8 mouse cellular contexts compared by ENCODE assay signal in the genomic region with DNA sequence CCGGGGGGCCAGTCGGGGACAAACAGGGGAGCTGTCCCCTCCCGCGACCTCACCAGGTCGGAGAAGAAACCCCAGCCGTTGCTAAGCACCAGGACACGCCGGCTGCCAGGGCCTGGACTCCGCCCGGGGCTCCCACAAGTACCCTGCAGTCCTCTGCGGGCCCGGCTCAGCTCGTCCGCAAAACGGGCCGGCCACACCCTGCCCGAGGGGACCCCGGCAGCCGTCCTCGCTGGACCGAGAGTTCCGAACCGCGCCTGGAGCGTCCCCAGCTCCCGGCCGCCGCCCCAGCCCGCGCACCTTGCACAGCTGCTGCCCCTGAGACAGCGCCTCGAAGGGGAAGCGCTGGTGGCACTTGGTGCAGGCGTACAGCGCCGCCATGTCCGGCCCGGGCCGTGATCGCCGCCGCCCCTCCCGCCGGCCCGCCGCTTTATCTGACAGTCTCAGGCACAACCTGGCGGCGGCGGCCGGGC. TPM values are rescaled to one million over a fixed set of nuclear protein-coding genes. Genes with fewer than 3 reads are reported as not detected.
A peak's percentile ranks its signal among the peaks of the same experiment; 100 is the strongest.
DNase-seq lines count a peak whose midpoint lies in the region; ATAC-seq lines count a peak whose summit lies in the region.

No protein-coding gene starts in this region.

- H3K4me2 ChIP-seq in liver, embryonic 16.5 days (ENCODE audit: low read depth, low read length) = peak overlapping the region; percentile 67
- peak overlapping the region; percentile 50 for H3K4me2 ChIP-seq in neural tube, embryonic 14.5 days (ENCODE audit: low read depth, low read length)

- H3K27me3 ChIP-seq in liver, embryonic 16.5 days (ENCODE audit: control insufficient read depth, insufficient read depth, low read depth, low read length) = no peaks in the 10 kb centered on the region
- H3K27me3 ChIP-seq in neural tube, embryonic 14.5 days (ENCODE audit: control insufficient read depth, insufficient read depth, low read length) = no peaks in the 10 kb centered on the region

- intact Hi-C loops in heart, postnatal 25 days (cut with DNase I) = loop anchor here (5.0 kb wide), 1 partner anchor 40 kb away; a partner anchor contains a TSS

- H3K9me3 ChIP-seq in liver, embryonic 16.5 days (replicated peaks; ENCODE audit: control insufficient read depth, low read length) = no peaks in the 10 kb centered on the region
- H3K9me3 ChIP-seq in neural tube, embryonic 14.5 days (ENCODE audit: control insufficient read depth, low read length) = no peaks in the 10 kb centered on the region

- peaks cover 17% of the 10 kb centered on the region for H3K4me1 ChIP-seq in liver, embryonic 16.5 days (ENCODE audit: control insufficient read depth, low read depth, low read length)
- H3K4me1 ChIP-seq in neural tube, embryonic 14.5 days (ENCODE audit: control insufficient read depth, insufficient read depth, low read length) = peaks cover 5% of the 10 kb centered on the region

- H3K4me3 ChIP-seq in liver, embryonic 16.5 days (ENCODE audit: low read depth, low read length) = peak overlapping the region; percentile 90
- peak overlapping the region; percentile 93 for H3K4me3 ChIP-seq in neural tube, embryonic 14.5 days (ENCODE audit: low read depth, low read length)

- DNase-seq in gastrocnemius, postnatal 4 days (ENCODE audit: low spot score in 2 of 2) = peak; percentile 36 to 55
- no peak for DNase-seq in gastrocnemius, postnatal 25 days
- peak; percentile 64 for DNase-seq in embryo, embryonic 9.5 days (ENCODE audit: extremely low spot score)
- peak; percentile 38 for DNase-seq in heart, postnatal 25 days (ENCODE audit: low spot score)
- DNase-seq in ovary, adult 18-20 months (ENCODE audit: low spot score) = no peak

- peak; percentile 10 for ATAC-seq in CD4-positive, CD25-positive, alpha-beta regulatory T cell, adult 4 months
- peak; percentile 48 for ATAC-seq in liver, embryonic 16.5 days (ENCODE audit: low read depth)
- ATAC-seq in neural tube, embryonic 14.5 days (ENCODE audit: low read depth) = peak; percentile 62

- peaks cover 5% of the 10 kb centered on the region for H3K36me3 ChIP-seq in liver, embryonic 16.5 days (ENCODE audit: control insufficient read depth, insufficient read depth)
- peaks cover 4% of the 10 kb centered on the region; the same call in 1 of the 2 replicates for H3K36me3 ChIP-seq in neural tube, embryonic 14.5 days (ENCODE audit: control insufficient read depth, insufficient read depth, low read length)

- peak overlapping the region; percentile 94 for H3K9ac ChIP-seq in liver, embryonic 16.5 days (ENCODE audit: low read depth, low read length)
- peak overlapping the region; percentile 86 for H3K9ac ChIP-seq in neural tube, embryonic 14.5 days (replicated peaks; ENCODE audit: low read depth, low read length)

- under 1% methylated on average over 49 of the region's 50 CpGs for WGBS in liver, embryonic 16.5 days (ENCODE audit: insufficient replicate concordance)
- under 1% methylated on average over 39 of the region's 50 CpGs for WGBS in neural tube, embryonic 14.5 days

- H3K27ac ChIP-seq in liver, embryonic 16.5 days (ENCODE audit: low read length) = peak overlapping the region; percentile 99
- peak overlapping the region; percentile 89 for H3K27ac ChIP-seq in neural tube, embryonic 14.5 days (ENCODE audit: low read depth, low read length)

RNA-seq across cellular contexts. Expression of a gene that starts 0.3 kb away (rescaled TPM):
- 10 to 100 TPM; 31.5 to 38.4 TPM for total RNA-seq in gastrocnemius, postnatal 4 days (2021)
- total RNA-seq in gastrocnemius, postnatal 25 days (2021) = 10 to 100 TPM; 19.8 to 23.0 TPM
- 10 to 100 TPM; 16.5 to 21.1 TPM for polyA plus RNA-seq in CD4-positive, CD25-positive, alpha-beta regulatory T cell, adult 4 months (2017; shearing (Covaris generic))
- total RNA-seq in heart, postnatal 25 days (2021) = 10 to 100 TPM; 32.0 to 42.2 TPM
- polyA plus RNA-seq in liver, embryonic 16.5 days (2015; fragmentation: Nextera tagmentation; extraction: Ambion mirVana) = 24.6 and 27.7 TPM in 2 replicates
- 31.4 and 32.1 TPM in 2 replicates for polyA plus RNA-seq in neural tube, embryonic 14.5 days (2014; fragmentation: Nextera tagmentation; extraction: Ambion mirVana)

RNA-seq across cellular contexts. Expression of a gene that starts 37.8 kb away (rescaled TPM):
- 10 to 100 TPM; 42.5 to 45.7 TPM for total RNA-seq in gastrocnemius, postnatal 4 days (2021)
- total RNA-seq in gastrocnemius, postnatal 25 days (2021) = 10 to 100 TPM; 20.7 to 23.3 TPM
- 10 to 100 TPM; 32.3 to 38.6 TPM for polyA plus RNA-seq in CD4-positive, CD25-positive, alpha-beta regulatory T cell, adult 4 months (2017; shearing (Covaris generic))
- 10 to 100 TPM; 31.5 to 35.0 TPM for total RNA-seq in heart, postnatal 25 days (2021)
- polyA plus RNA-seq in liver, embryonic 16.5 days (2015; fragmentation: Nextera tagmentation; extraction: Ambion mirVana) = 15.0 and 17.1 TPM in 2 replicates
- 167 and 171 TPM in 2 replicates for polyA plus RNA-seq in neural tube, embryonic 14.5 days (2014; fragmentation: Nextera tagmentation; extraction: Ambion mirVana)

RNA-seq across cellular contexts. Expression of a gene that starts 51.8 kb away (rescaled TPM):
- total RNA-seq in gastrocnemius, postnatal 4 days (2021) = under 1 TPM; 0.47 to 0.78 TPM
- total RNA-seq in gastrocnemius, postnatal 25 days (2021) = under 1 TPM in 1 of 2 experiments, not detected in 1; 0.43 TPM
- polyA plus RNA-seq in CD4-positive, CD25-positive, alpha-beta regulatory T cell, adult 4 months (2017; shearing (Covaris generic)) = 1 to 10 TPM; 3.7 to 8.2 TPM
- under 1 TPM; 0.26 to 0.39 TPM for total RNA-seq in heart, postnatal 25 days (2021)
- 2.4 and 3.2 TPM in 2 replicates for polyA plus RNA-seq in liver, embryonic 16.5 days (2015; fragmentation: Nextera tagmentation; extraction: Ambion mirVana)
- not detected in 2 replicates for polyA plus RNA-seq in neural tube, embryonic 14.5 days (2014; fragmentation: Nextera tagmentation; extraction: Ambion mirVana)

Comparison
In these comparisons a context has a peak if more than half of its experiments do, and no peak if none do; other contexts are left out.
1. DNase-seq: peak in gastrocnemius, postnatal 4 days (2 of 2), embryo, embryonic 9.5 days (single experiment) and heart, postnatal 25 days (single experiment); none in gastrocnemius, postnatal 25 days (single experiment) and ovary, adult 18-20 months (single experiment).
2. ATAC-seq: peak in every context shown above with its lines; median percentile 62 in neural tube, embryonic 14.5 days; 48 in liver, embryonic 16.5 days; 10 in CD4-positive, CD25-positive, alpha-beta regulatory T cell, adult 4 months.